Mouse (Mus musculus) CH12.LX (cell line): Measurements from ENCODE around the gene Anks3.

Experiments
- BHLHE40 ChIP-seq: IDR thresholded peaks from 2 replicates; pipeline ENCODE4 v1.6.1; 2011; ENCODE audit warnings: mild to moderate bottlenecking, low read depth, low read length, improper control_type of control experiment
- POLR2A ChIP-seq: IDR thresholded peaks from 2 replicates; pipeline ENCODE4 v1.6.1; 2011; ENCODE audit warnings: low read depth, mild to moderate bottlenecking, improper control_type of control experiment, low read length
- SMC3 ChIP-seq: IDR thresholded peaks from 2 replicates; pipeline ENCODE4 v1.6.1; 2011; ENCODE audit warnings: low read depth, low read length, improper control_type of control experiment
- UBTF ChIP-seq: IDR thresholded peaks from 2 replicates; pipeline ENCODE4 v1.6.1; 2012; ENCODE audit warnings: low read depth, mild to moderate bottlenecking, inconsistent platforms, low read length, improper control_type of control experiment, moderate library complexity
- USF2 ChIP-seq: conservative IDR thresholded peaks from 2 replicates; pipeline ENCODE4 v1.6.1; 2011; ENCODE audit warnings: low read depth, low read length, improper control_type of control experiment

GRCm38 (mm10) chr16:4927967-4928366 lies 36.0 kb downstream of the Anks3 start:
- TF ChIP-seq BHLHE40 (no peak), UBTF (no peak), SMC3 (no peak), POLR2A (no peak), USF2 (no peak)
